Mouse (Mus musculus) adipocyte (in vitro differentiated cells): ENCODE results near the gene Ogdhl.

Source experiments
- DNase-seq: peaks from one replicate; pipeline ENCODE4 v3.0.0-alpha.2; 2016; ENCODE audit warnings: low spot score

Gene Ogdhl

DNA sequence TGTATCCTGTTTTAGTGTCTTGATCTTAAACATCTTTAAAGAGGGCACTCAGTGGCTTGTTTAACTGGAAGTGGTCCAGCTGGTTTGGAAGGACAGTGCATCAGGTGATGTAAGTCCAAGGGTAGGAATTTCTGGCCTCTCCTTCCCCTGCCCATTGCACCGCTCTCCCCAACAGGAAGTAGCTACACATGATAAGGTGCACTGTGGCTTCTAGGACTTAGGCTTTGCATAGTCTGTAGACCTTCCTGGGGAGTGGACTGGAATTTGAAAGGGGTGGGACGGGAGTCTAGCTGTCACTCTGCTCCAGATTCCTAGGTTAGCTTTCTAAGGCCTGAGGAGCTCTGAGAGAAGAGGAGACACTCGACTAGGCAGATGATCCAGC is 58.3 kb downstream of the Ogdhl start:
- DNase-seq, result no peak

DNA sequence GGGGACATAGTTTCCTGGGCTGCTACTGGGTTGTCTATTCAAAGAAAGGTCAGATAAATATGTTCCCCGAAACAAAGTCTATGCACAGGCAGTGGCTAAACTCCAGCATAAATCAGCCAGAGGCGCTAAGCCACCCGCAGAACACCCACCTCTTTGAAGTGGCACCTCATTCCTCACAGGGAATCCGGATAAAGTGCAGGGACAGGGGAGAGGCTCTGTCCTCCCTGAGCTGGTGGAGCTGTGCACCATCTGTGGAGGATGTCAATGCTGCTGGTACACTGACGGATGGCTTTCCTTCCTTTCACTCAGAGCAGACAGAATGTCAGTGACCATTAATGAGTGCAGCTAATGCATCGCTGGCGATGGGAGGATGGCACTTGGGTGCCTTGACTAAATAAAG is 59.2 kb downstream of the Ogdhl start:
- no peak for DNase-seq

DNA sequence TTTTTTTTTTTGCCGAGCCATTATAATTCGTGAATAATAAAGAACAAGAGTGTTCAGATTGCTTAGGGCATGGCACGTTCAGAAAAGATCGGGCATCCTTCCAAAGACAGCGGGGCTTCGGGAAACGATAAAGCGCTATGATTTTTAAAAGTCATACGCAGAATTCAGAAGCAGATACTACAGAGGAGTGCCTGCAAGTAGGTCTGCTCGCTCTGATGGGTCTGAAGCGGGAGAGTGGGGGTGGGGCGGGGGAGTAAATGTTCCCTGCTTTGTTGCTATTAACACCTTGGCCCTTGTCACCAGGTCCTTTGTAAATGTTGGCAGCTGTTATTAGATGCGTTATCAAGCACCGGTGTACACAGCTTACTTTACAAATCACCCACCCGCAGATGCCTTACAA is 59.8 kb downstream of the Ogdhl start:
- no peak for DNase-seq

DNA sequence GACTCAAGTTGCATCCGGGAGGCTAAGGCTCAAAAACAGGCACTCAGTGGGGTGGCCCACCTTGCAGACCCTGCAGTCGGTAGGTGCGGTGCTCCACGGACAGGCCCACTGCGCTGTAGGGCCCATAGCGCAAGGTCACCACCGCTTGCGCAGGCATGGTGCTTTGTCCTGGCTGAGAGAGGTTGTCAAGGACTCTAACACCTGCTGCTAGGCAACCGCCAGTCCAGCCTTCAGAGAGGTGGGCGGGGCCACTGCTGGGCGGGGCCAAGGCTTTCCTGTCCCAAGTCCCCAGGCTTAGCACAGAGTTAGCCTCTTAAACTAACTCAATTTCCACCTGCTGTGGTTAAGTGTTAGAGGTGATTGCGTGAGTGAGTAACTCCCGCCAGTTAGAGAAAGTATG is 66.4 kb downstream of the Ogdhl start, which contains the start of gene 1700024G13Rik:
1700024G13Rik (minus strand) TSS at position 196 of the 400 bp plus-strand sequence.
- no peak for DNase-seq
